Mouse (Mus musculus) kidney, adult 2 months (tissue): ENCODE data around the gene Prune1. TPM values are rescaled to one million over a fixed set of nuclear protein-coding genes. Genes with fewer than 3 reads are reported as not detected.

Source experiments
- DNase-seq: peaks from one replicate; pipeline ENCODE4 v3.0.0; 2021
- H3K27ac ChIP-seq: fragments of 200-500 bp; 2 replicates; pipeline ENCODE4 v1.5.1; 2012; ENCODE audit warnings: low read depth, low read length, control low read depth, inconsistent platforms; ENCODE audit not compliant: insufficient read depth
- H3K27me3 ChIP-seq: fragments of 200-500 bp; replicated peaks from 2 replicates; pipeline ENCODE4 v1.6.1; 2012; ENCODE audit warnings: mild to moderate bottlenecking, moderate library complexity, low read length, inconsistent platforms; ENCODE audit not compliant: control insufficient read depth, insufficient read depth
- H3K36me3 ChIP-seq: fragments of 200-500 bp; 2 replicates; pipeline ENCODE4 v1.6.1; 2012; ENCODE audit warnings: mild to moderate bottlenecking, moderate library complexity, low read length, inconsistent platforms; ENCODE audit not compliant: control insufficient read depth, insufficient read depth
- H3K4me1 ChIP-seq: fragments of 200-500 bp; 2 replicates; pipeline ENCODE4 v1.6.1; 2011; ENCODE audit warnings: low read length; ENCODE audit not compliant: control insufficient read depth, insufficient read depth
- H3K4me3 ChIP-seq: fragments of 200-500 bp; 2 replicates; pipeline ENCODE4 v1.5.1; 2011; ENCODE audit warnings: mild to moderate bottlenecking, low read depth, low read length, control low read depth; ENCODE audit not compliant: insufficient read depth
- CTCF ChIP-seq: fragments of 200-500 bp; conservative IDR thresholded peaks from 2 replicates; pipeline ENCODE4 v1.5.1; 2011; ENCODE audit warnings: low read depth, mild to moderate bottlenecking, control low read depth, low read length, moderate library complexity, mixed read lengths; ENCODE audit not compliant: insufficient read depth, insufficient read length
- POLR2A ChIP-seq: fragments of 200-500 bp; IDR thresholded peaks from one replicate; pipeline ENCODE4 v1.6.1; 2011; ENCODE audit warnings: low read depth, low read length, control low read depth
- WGBS: fragments of 180-500 bp; shearing (Covaris S2); methylation state at CpG from one replicate; pipeline ENCODE4 v1.1.7; 2018; 5-methylcytosine and 5-hydroxymethylcytosine counted together
- polyA plus RNA-seq: library from polyadenylated mRNA; depleted of rRNA; stranded (reverse); fragments of >200 nt; gene quantifications from 2 replicates; pipeline ENCODE4 v1.2.3, GENCODE M21; 2012

Prune1 gene
- polyA plus RNA-seq, 1 experiment, result 27.0 TPM

DNA sequence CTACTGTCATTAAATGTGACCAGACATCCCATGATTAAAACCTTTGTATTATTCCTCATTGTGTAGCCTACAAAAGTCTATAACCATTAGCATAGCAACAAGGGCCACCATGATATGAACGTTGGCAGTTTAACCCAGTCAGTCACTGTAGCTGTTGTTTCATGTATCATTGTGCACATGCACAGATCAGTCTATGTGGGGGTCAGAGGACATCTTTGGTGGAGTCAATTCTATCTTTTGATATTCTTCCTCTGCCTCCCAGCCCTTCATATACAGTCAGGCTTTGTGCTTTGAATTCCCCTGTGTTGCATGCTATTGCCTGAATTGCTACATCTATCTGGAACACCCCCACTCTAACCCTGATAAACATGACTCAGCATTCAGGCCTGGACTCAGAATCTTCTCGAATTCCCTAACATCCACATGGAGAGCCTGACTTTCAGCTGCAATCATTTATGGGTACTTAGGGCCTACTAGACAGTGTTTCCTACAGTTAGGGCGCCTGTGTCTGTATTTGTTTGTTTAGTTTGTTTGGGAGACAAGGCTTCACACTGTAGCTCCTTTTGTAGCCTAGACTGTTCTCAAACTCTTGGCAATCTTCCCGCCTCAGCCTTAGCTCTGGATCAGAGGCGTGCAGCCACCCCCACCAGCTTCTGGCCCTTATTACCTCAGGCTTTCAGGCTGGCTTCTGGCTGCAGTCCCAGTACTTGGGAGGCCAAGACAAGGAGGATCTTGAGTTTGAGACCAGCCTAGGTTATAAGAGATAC, 35.2 kb downstream of the Prune1 start:
- no peaks in the 10 kb centered on the region for H3K36me3 ChIP-seq
- H3K27ac ChIP-seq, result no peak overlapping the region
- no peaks in the 10 kb centered on the region for H3K27me3 ChIP-seq
- no peak overlapping the region for H3K4me3 ChIP-seq
- 68% methylated on average over 5 of the region's 5 CpGs for WGBS
- no peaks in the 10 kb centered on the region for H3K4me1 ChIP-seq
- TF ChIP-seq CTCF, result no peak
- TF ChIP-seq POLR2A, result no peak
- peak; percentile 73 for DNase-seq

DNA sequence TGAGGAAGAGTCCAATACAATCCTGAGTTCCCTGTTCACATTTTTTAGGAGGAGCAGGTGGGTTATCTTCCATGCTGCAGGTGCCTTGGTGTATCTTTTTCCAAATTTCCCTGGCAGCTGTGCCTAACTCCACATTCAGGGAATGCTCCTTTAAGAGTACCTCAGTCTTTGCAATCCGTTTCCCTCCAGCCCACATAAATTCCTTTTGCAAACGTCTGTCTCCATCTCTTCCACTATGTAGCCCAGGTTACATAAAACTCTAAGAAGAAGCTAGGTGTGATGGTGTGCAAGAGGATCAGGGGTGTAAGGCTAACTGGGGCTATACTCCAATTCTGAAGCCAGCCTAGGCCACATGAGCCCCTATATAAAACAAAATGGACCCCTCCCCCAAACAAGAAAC, 38.8 kb downstream of the Prune1 start:
- 77% methylated on average over 2 of the region's 2 CpGs for WGBS
- TF ChIP-seq POLR2A, result no peak
- TF ChIP-seq CTCF, result no peak
- no peaks in the 10 kb centered on the region for H3K27me3 ChIP-seq

DNA sequence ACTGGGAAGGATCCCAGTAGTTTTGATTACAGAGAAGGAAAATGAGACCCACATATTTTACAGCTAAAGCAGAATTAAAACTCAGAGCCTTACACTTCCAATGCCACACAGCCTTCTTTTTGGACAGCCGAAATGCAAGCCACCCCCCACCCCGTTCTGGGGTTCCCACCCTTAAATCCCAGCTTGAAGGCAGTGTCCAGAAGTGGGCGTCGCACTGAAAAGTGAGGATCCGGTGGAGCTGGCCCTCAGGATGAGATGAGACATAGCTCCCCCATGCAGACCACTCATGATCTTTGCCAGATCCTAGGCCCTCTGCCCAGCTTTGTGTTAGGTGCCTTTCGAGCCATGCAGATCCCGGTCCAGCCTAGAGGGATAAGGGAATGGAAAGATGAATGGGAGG, 40.4 kb downstream of the Prune1 start, which contains the start of gene Gm128:
Gm128 (minus strand) TSS at position 101 of the 400 bp plus-strand sequence.
- H3K4me3 ChIP-seq, result no peak within 1 kb of the TSS
- no peaks in the 10 kb centered on the region for H3K27me3 ChIP-seq
- DNase-seq, result no peak
- peaks cover 2% of the 10 kb centered on the region; the same call in 1 of the 2 replicates for H3K4me1 ChIP-seq
- no peak for TF ChIP-seq POLR2A
- 87% methylated on average over 7 of the region's 7 CpGs for WGBS
- H3K27ac ChIP-seq, result no peak within 1 kb of the TSS
- no peaks in the 10 kb centered on the region for H3K36me3 ChIP-seq

More for the DNA sequence above, 38.8 kb downstream of the Prune1 start:
- no peaks in the 10 kb centered on the region for H3K36me3 ChIP-seq
- H3K27ac ChIP-seq, result no peak overlapping the region
- H3K4me1 ChIP-seq, result peaks cover 2% of the 10 kb centered on the region; the same call in 1 of the 2 replicates
- H3K4me3 ChIP-seq, result no peak overlapping the region
- DNase-seq, result no peak

DNA sequence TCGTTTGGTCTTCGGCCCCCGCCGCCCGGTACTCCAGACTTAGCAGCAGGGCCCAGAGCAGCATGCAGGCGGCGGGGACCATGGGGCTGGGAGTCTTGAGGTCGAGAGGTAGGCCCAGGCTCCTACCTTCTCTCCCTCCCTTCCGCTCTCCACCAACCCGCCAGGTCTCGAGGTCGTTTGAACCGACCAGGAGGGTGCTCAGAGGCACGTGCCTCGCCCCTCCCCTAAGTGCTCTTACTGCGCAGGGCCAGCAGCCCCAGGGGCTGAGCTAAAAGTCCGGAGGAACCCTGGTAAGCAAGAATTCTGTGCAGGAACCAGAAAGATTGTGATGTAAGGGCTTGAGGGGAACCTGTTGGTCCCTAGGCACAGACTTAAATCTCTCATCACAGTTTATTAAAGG, 41.0 kb downstream of the Prune1 start:
- peaks cover 2% of the 10 kb centered on the region; the same call in 1 of the 2 replicates for H3K4me1 ChIP-seq
- WGBS, result 38% methylated on average over 17 of the region's 17 CpGs
- no peak overlapping the region for H3K4me3 ChIP-seq
- no peak overlapping the region for H3K27ac ChIP-seq
- TF ChIP-seq POLR2A (no peak), CTCF (no peak)
- H3K27me3 ChIP-seq, result no peaks in the 10 kb centered on the region
- H3K36me3 ChIP-seq, result no peaks in the 10 kb centered on the region; the same call in 1 of the 2 replicates
- DNase-seq, result no peak

DNA sequence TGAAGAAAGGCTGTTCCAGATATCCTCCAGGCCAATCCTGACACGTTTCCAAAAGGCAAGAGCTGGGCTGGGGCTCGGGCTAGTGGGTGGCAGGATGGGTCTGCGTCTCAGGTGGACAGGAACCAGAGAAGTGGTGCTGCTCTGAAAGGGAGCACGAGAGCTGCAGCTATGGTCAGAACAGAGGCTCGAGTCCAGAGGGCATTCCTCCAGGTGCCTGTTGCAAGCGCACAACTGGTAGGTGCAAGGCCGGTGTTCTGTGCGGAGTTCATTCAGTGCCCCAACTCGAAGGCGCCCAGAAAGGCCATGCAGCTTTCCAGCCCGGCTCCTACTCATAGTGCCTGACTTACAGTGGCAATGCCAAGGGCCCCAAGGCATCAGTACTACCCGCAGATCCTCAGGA, 41.9 kb downstream of the Prune1 start:
- no peak for TF ChIP-seq CTCF
- TF ChIP-seq POLR2A, result peak; percentile 18
- Histone ChIP-seq H3K36me3 (peaks cover 3% of the 10 kb centered on the region), H3K27ac (no peak overlapping the region), H3K4me1 (peaks cover 2% of the 10 kb centered on the region; the same call in 1 of the 2 replicates), H3K27me3 (no peaks in the 10 kb centered on the region), H3K4me3 (no peak overlapping the region)
- 72% methylated on average over 12 of the region's 12 CpGs for WGBS
- DNase-seq, result peak; percentile 50

DNA sequence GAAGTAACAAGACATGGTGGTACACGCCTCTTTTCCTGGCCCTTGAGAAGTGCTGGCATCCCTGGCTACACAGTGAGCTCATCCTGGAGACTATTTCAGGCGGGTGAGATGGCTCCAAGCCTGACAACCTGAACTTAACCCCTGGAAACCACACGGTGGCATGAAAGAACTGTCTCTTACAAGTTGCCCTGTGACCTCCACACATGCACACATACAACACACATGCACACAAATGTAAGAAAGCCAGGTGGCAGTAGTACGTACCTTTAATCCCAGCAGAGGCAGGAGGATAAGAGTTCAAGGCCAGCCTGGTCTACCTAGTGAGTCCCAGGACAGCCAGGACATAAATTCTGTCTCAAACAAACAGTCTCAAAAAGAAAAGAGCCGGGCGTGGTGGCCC, 42.9 kb downstream of the Prune1 start:
- H3K27me3 ChIP-seq, result no peaks in the 10 kb centered on the region
- H3K36me3 ChIP-seq, result peaks cover 3% of the 10 kb centered on the region
- no peak for DNase-seq
- no peak overlapping the region for H3K27ac ChIP-seq
- 82% methylated on average over 6 of the region's 6 CpGs for WGBS
- H3K4me3 ChIP-seq, result no peak overlapping the region
- TF ChIP-seq POLR2A, result no peak
- no peak for TF ChIP-seq CTCF
- H3K4me1 ChIP-seq, result peaks cover 2% of the 10 kb centered on the region; the same call in 1 of the 2 replicates

DNA sequence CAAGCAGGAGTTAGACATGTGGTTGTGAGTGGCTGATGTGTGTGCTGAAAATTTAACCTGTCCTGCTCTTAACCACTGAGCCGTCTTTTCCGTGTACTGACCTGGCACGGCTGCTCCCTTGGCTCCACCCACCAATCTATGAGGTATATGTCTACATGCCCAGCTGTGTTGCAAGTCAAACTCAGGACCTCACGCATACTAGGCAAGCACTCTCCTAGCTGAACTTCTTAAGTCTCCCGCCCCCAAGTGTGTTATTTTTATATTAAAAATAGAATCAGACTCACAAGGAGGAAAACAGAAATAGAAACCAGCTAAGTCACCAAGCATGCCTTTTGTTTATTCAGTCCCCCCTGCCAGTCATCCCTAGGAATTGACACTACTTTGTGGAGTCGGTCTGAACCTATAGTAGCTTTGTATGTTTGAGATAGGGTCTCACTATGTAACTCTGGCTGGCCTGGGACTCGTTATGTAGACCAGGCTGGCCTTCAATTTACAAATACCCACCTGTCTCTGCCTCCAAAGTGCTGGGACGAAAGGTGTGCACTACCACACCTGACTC, 44.3 kb downstream of the Prune1 start:
- DNase-seq, result no peak
- Histone ChIP-seq H3K4me3 (no peak overlapping the region), H3K4me1 (peaks cover 13% of the 10 kb centered on the region), H3K27me3 (no peaks in the 10 kb centered on the region), H3K27ac (no peak overlapping the region), H3K36me3 (peaks cover 3% of the 10 kb centered on the region)
- no peak for TF ChIP-seq CTCF
- TF ChIP-seq POLR2A, result no peak
- 67% methylated on average over 8 of the region's 8 CpGs for WGBS
